Mouse (Mus musculus): ENCODE measurements around the gene D3Ertd254e.
"Not testable (repeated sequence)": the region's sequence is repeated elsewhere in the genome, so short reads cannot be mapped to it uniquely, and the experiment has no call there.

D3Ertd254e gene

GRCm38 (mm10) chr3:36150934-36151686 lies at the start of gene D3Ertd254e:
Gene D3Ertd254e (plus strand): TSS chr3:36151017.
- peak; percentile 66 for DNase-seq (ENCODE audit: extremely low spot score, low read depth, low spot score)

GRCm38 (mm10) chr3:36116076-36116475 lies 34.7 kb upstream of the D3Ertd254e start:
- DNase-seq (ENCODE audit: extremely low spot score, low read depth, low spot score): no peak

GRCm38 (mm10) chr3:36119684-36120548 lies 30.9 kb upstream of the D3Ertd254e start:
- no peak for DNase-seq (ENCODE audit: extremely low spot score, low read depth, low spot score)

- not testable (repeated sequence) for DNase-seq (ENCODE audit: extremely low spot score, low read depth, low spot score)
These were observed 24.6 kb upstream of the D3Ertd254e start for GRCm38 (mm10) chr3:36126176-36126575.

- no peak for DNase-seq (ENCODE audit: extremely low spot score, low read depth, low spot score)
These were observed 14.7 kb upstream of the D3Ertd254e start for GRCm38 (mm10) chr3:36136152-36136551.

GRCm38 (mm10) chr3:36137560-36137959 lies 13.3 kb upstream of the D3Ertd254e start:
- DNase-seq (ENCODE audit: extremely low spot score, low read depth, low spot score): peak; percentile 39

GRCm38 (mm10) chr3:36138171-36138660 lies 12.6 kb upstream of the D3Ertd254e start:
- no peak for DNase-seq (ENCODE audit: extremely low spot score, low read depth, low spot score)

GRCm38 (mm10) chr3:36138996-36139395 lies 11.8 kb upstream of the D3Ertd254e start:
- DNase-seq (ENCODE audit: extremely low spot score, low read depth, low spot score): no peak

GRCm38 (mm10) chr3:36150537-36150933 lies 282 bp upstream of the D3Ertd254e start:
- no peak for DNase-seq (ENCODE audit: extremely low spot score, low read depth, low spot score)

GRCm38 (mm10) chr3:36155268-36155667 lies 4.5 kb downstream of the D3Ertd254e start:
- DNase-seq (ENCODE audit: extremely low spot score, low read depth, low spot score): no peak

- no peak for DNase-seq (ENCODE audit: extremely low spot score, low read depth, low spot score)
These were observed 19.9 kb downstream of the D3Ertd254e start for GRCm38 (mm10) chr3:36170670-36171210.

- DNase-seq (ENCODE audit: extremely low spot score, low read depth, low spot score): no peak
These were observed 20.5 kb downstream of the D3Ertd254e start for GRCm38 (mm10) chr3:36171348-36171747.

GRCm38 (mm10) chr3:36173761-36174160 lies 22.9 kb downstream of the D3Ertd254e start:
- no peak for DNase-seq (ENCODE audit: extremely low spot score, low read depth, low spot score)

GRCm38 (mm10) chr3:36181519-36181918 lies 30.7 kb downstream of the D3Ertd254e start:
- DNase-seq (ENCODE audit: extremely low spot score, low read depth, low spot score): peak; percentile 20

- no peak for DNase-seq (ENCODE audit: extremely low spot score, low read depth, low spot score)
These were observed 35.7 kb downstream of the D3Ertd254e start for GRCm38 (mm10) chr3:36186510-36186909.

- DNase-seq (ENCODE audit: extremely low spot score, low read depth, low spot score): no peak
These were observed 38.4 kb downstream of the D3Ertd254e start for GRCm38 (mm10) chr3:36189243-36189642.

- no peak for DNase-seq (ENCODE audit: extremely low spot score, low read depth, low spot score)
These were observed 50.3 kb downstream of the D3Ertd254e start for GRCm38 (mm10) chr3:36201098-36201497.

- DNase-seq (ENCODE audit: extremely low spot score, low read depth, low spot score): no peak
These were observed 52.1 kb downstream of the D3Ertd254e start for GRCm38 (mm10) chr3:36202932-36203331.

GRCm38 (mm10) chr3:36207520-36208264 lies 56.9 kb downstream of the D3Ertd254e start:
- no peak for DNase-seq (ENCODE audit: extremely low spot score, low read depth, low spot score)

- DNase-seq (ENCODE audit: extremely low spot score, low read depth, low spot score): no peak
These were observed 59.1 kb downstream of the D3Ertd254e start for GRCm38 (mm10) chr3:36209776-36210555.
